Mouse (Mus musculus) olfactory bulb, adult 2 months (tissue): Measurements from ENCODE around the gene Gm3383.
"Not testable (repeated sequence)": the region's sequence is repeated elsewhere in the genome, so short reads cannot be mapped to it uniquely, and the experiment has no call there.

Experiments
- CTCF ChIP-seq: fragments of 200-500 bp; IDR thresholded peaks from 2 replicates; pipeline ENCODE4 v1.5.1; 2012; ENCODE audit warnings: low read depth, mild to moderate bottlenecking, low read length, moderate library complexity; ENCODE audit not compliant: insufficient read depth
- POLR2A ChIP-seq: fragments of 200-500 bp; IDR thresholded peaks from 2 replicates; pipeline ENCODE4 v1.6.1; 2012; ENCODE audit warnings: mild to moderate bottlenecking, low read depth, low read length, moderate library complexity; ENCODE audit not compliant: insufficient read depth

DNA sequence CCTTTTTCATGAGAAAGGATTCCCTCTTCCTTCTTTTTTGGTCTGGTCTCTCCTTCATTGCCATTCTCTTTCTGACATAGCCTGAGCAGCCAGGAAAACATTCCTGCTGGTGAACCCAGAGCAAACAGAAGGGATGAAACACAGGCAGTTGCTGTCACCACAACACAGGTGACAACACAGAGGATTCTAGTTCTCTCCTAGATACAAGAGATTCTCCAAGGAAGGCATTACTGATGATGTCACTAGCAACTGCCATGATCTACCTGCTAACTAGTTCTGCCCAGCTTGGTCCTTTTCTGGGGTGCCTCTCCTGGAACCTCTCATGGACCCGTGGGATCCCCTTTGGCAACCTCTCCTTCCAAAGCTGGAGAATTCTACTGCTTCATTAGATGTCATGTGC lies 174.9 kb downstream of the Gm3383 start, which contains the start of gene Gm8265:
- TF ChIP-seq CTCF, POLR2A: not testable (repeated sequence)
